Mouse (Mus musculus): ENCODE results near the gene Dcps. TPM values are rescaled to one million over a fixed set of nuclear protein-coding genes. Genes with fewer than 3 reads are reported as not detected.
A peak's percentile ranks its signal among the peaks of the same experiment; 100 is the strongest.

Dcps gene
- polyA plus RNA-seq, 1 experiment = 31.1 TPM

DNA sequence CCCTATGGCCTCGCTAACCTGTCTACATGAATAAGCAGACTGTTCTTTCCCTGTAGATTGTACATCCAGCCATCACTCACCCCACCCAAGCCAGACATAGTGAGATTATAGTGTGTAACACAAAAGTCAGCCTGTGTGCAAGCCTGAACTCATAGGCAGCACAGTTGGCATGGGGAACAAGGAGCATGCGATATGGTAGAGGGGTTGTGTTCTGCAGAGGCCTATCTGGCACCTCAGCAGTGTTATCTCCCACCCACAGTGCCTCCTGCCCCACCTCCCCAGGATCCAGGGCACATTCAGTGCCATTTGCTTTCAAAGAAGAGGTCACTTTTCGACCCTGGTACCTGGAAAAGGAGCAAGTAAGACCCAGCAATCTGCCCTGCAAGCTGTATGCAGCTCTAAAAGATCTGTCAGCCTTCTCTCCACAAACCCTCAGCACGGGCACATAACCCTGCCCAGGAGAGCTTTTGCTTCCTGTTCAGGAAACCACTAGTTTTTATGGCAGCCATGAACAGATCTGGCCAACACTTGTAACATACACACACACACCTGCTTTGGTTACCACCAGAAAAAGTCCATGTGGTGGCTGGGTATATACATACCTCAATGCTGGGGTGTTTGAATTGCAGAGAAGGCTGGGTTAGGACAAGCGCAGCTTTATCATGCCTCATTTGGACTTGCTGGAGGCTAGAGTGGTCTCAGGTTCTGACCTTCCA, 53.2 kb downstream of the Dcps start:
- H3K4me1 ChIP-seq (ENCODE audit: control insufficient read depth, insufficient read depth, low read length) = peaks cover 25% of the 10 kb centered on the region
- H3K4me3 ChIP-seq (replicated peaks; ENCODE audit: control insufficient read depth, low read depth, low read length) = no peak overlapping the region
- peak overlapping the region; percentile 85 for H3K27ac ChIP-seq (ENCODE audit: control insufficient read depth, insufficient read depth, low read depth, low read length, poor library complexity)
- TF ChIP-seq CTCF (IDR thresholded peaks at IDR 0.05; ENCODE audit: control insufficient read depth, insufficient read depth, low read length) (no peak), POLR2A (IDR thresholded peaks at IDR 0.05; ENCODE audit: borderline replicate concordance, control insufficient read depth, low read depth, low read length) (no peak)
- WGBS = 33% methylated on average over 5 of the region's 5 CpGs

- TF ChIP-seq CTCF (IDR thresholded peaks at IDR 0.05; ENCODE audit: control insufficient read depth, insufficient read depth, low read length) (no peak), POLR2A (IDR thresholded peaks at IDR 0.05; ENCODE audit: borderline replicate concordance, control insufficient read depth, low read depth, low read length) (no peak)
- Histone ChIP-seq H3K4me3 (replicated peaks; ENCODE audit: control insufficient read depth, low read depth, low read length) (peak within 1 kb of the TSS; percentile 19), H3K27ac (ENCODE audit: control insufficient read depth, insufficient read depth, low read depth, low read length, poor library complexity) (no peak within 1 kb of the TSS; the same call in 1 of the 2 replicates), H3K4me1 (ENCODE audit: control insufficient read depth, insufficient read depth, low read length) (peaks cover 16% of the 10 kb centered on the region)
- 53% methylated on average over 6 of the region's 6 CpGs for WGBS
Measured at GRCm38 (mm10) chr9:35119168-35119567, 56.7 kb downstream of the Dcps start, which contains the start of gene St3gal4. Gene St3gal4, minus strand, starts transcription at chr9:35119268.

- peaks cover 15% of the 10 kb centered on the region for H3K4me1 ChIP-seq (ENCODE audit: control insufficient read depth, insufficient read depth, low read length)
- no peak overlapping the region; the same call in 1 of the 2 replicates for H3K27ac ChIP-seq (ENCODE audit: control insufficient read depth, insufficient read depth, low read depth, low read length, poor library complexity)
- H3K4me3 ChIP-seq (replicated peaks; ENCODE audit: control insufficient read depth, low read depth, low read length) = peak overlapping the region; percentile 19
- no peak for TF ChIP-seq CTCF (IDR thresholded peaks at IDR 0.05; ENCODE audit: control insufficient read depth, insufficient read depth, low read length)
- WGBS = 48% methylated on average over 2 of the region's 2 CpGs
Measured at GRCm38 (mm10) chr9:35118563-35118962, 57.3 kb downstream of the Dcps start.

DNA sequence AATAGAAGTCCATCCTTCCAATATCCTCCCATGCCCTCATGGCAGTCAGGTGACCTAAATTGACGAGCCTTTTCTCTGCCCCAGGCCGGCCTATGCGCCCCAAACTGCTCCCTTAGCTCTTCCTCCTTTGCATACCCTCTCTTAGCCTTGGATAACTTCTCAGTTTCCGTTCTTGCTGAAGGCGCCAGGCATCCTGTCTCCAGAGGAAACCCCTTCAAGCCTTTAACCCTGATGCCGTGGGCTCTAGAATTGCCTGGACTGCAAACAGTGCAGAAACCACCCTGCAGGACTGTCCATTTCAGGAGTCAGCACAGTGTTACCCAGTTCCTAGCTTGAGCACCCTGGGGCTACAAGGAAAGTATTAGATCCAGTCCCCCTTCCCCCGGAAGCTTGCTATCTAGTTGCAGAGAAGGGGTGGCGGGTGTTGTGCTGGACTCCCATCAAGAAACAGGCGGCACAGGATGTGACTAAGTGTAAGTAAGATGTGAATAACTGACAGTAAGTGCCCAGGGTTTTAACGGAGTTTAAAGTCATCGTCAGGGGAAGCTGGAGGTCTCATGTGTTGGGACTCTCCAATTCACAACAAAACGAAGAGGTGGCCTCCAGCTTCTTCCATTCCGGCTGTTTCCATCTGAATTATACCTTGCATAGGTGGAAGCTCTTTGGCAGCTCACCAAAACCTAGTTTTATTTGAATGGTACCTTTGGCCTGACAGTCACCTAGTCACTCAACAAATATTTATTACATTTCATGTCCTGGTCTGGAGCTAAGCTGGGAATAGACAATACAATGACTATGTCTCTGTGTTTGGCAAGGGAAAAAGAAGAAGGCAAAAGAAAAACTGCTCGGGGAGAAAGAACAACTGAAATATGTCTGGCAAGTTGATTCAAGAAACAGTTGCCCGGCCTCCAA, 58.2 kb downstream of the Dcps start:
- H3K4me3 ChIP-seq (replicated peaks; ENCODE audit: control insufficient read depth, low read depth, low read length) = peak overlapping the region; percentile 77
- H3K27ac ChIP-seq (ENCODE audit: control insufficient read depth, insufficient read depth, low read depth, low read length, poor library complexity) = peak overlapping the region; percentile 83
- WGBS = 4% methylated on average over 15 of the region's 15 CpGs
- peaks cover 8% of the 10 kb centered on the region for H3K4me1 ChIP-seq (ENCODE audit: control insufficient read depth, insufficient read depth, low read length)
- TF ChIP-seq POLR2A (IDR thresholded peaks at IDR 0.05; ENCODE audit: borderline replicate concordance, control insufficient read depth, low read depth, low read length) = no peak
- no peak for TF ChIP-seq CTCF (IDR thresholded peaks at IDR 0.05; ENCODE audit: control insufficient read depth, insufficient read depth, low read length)

DNA sequence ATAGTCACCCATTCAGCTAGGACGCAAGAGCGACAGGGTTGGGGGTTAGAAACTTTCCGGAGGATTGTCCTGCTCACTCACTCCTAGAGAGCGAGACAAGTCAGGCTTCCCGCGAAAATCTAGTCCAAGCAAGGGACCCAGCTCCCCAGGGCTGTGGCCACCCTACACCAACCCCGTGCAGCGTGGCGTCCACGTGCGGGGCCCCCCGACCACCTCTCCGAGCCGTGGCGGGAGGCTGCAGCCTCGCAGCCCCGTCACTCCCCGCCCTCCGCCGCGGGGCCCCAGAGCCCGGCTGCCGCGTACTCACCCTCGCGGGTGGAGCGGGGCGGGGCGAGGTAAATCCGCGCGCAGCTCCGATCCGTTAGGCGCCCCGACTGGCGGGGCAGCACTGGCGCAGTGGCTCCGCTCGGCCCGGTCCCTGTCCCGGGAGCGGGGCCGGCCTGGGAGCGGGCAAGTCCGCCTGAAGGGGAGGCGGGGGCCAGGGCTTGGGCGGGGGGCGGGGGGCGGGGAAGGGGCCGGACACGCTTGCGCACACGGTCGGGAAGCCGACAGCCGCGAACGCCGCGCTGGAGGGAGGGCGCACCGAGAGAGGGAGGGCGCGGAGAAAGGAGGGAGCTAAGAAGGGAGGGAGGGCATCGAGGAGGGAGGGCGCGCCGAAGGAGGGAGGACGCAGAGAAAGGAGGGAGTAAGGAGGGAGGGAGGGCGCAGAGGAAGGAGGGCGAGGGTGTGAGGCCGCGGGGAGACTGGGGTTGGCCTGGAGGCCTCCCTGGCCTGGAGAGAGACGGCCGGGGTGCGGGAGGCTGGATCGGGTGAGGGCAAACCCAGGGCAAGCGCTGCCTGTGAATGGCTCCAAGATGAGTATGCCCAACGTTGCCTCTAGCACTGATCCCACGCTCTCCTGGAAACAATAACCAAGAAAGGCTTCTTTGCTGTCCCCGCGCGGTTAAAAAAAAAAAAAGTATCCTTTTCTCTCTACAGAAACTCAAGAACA, 59.2 kb downstream of the Dcps start:
- Histone ChIP-seq H3K4me1 (ENCODE audit: control insufficient read depth, insufficient read depth, low read length) (peaks cover 5% of the 10 kb centered on the region; the same call in 1 of the 2 replicates), H3K27ac (ENCODE audit: control insufficient read depth, insufficient read depth, low read depth, low read length, poor library complexity) (peak overlapping the region; percentile 83), H3K4me3 (replicated peaks; ENCODE audit: control insufficient read depth, low read depth, low read length) (peak overlapping the region; percentile 77)
- TF ChIP-seq CTCF (IDR thresholded peaks at IDR 0.05; ENCODE audit: control insufficient read depth, insufficient read depth, low read length) = no peak
- peak; percentile 88 for TF ChIP-seq POLR2A (IDR thresholded peaks at IDR 0.05; ENCODE audit: borderline replicate concordance, control insufficient read depth, low read depth, low read length)
- under 1% methylated on average over 82 of the region's 84 CpGs for WGBS

DNA sequence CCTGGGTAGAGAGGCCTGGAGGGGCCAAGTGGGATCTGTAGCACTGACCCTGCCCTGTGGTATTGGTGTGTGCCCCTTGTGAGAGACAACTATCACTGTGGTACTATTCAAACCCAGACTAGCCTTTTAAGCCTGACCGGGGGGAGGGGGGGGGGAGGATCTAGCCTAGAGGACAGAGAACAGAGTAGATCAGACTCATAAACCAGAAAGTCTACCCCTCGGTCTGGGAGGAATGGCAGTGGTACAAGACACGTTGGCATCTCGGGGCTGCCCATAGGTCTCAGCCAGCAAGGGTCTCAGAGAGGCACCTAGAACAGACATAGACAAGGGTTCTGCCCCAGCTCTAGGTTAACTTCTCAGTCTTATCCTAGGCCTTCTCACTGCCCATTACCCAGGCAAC, 60.1 kb downstream of the Dcps start:
- H3K27ac ChIP-seq (ENCODE audit: control insufficient read depth, insufficient read depth, low read depth, low read length, poor library complexity) = peak overlapping the region; percentile 83
- WGBS = 6% methylated on average over 4 of the region's 4 CpGs
- peak overlapping the region; percentile 77 for H3K4me3 ChIP-seq (replicated peaks; ENCODE audit: control insufficient read depth, low read depth, low read length)
- TF ChIP-seq CTCF (IDR thresholded peaks at IDR 0.05; ENCODE audit: control insufficient read depth, insufficient read depth, low read length) (no peak), POLR2A (IDR thresholded peaks at IDR 0.05; ENCODE audit: borderline replicate concordance, control insufficient read depth, low read depth, low read length) (no peak)
- peaks cover 4% of the 10 kb centered on the region for H3K4me1 ChIP-seq (ENCODE audit: control insufficient read depth, insufficient read depth, low read length)

- Histone ChIP-seq H3K4me3 (replicated peaks; ENCODE audit: control insufficient read depth, low read depth, low read length) (peak overlapping the region; percentile 77), H3K4me1 (ENCODE audit: control insufficient read depth, insufficient read depth, low read length) (peaks cover 4% of the 10 kb centered on the region), H3K27ac (ENCODE audit: control insufficient read depth, insufficient read depth, low read depth, low read length, poor library complexity) (peak overlapping the region; percentile 83; the same call in 1 of the 2 replicates)
- WGBS = 17% methylated on average over 4 of the region's 4 CpGs
- TF ChIP-seq CTCF (IDR thresholded peaks at IDR 0.05; ENCODE audit: control insufficient read depth, insufficient read depth, low read length) = no peak
- TF ChIP-seq POLR2A (IDR thresholded peaks at IDR 0.05; ENCODE audit: borderline replicate concordance, control insufficient read depth, low read depth, low read length) = no peak
Measured at GRCm38 (mm10) chr9:35115299-35115698, 60.6 kb downstream of the Dcps start.

Data from bone marrow, adult 2 months (tissue).